Mouse (Mus musculus): ENCODE measurements around the gene Daam1.

DNA sequence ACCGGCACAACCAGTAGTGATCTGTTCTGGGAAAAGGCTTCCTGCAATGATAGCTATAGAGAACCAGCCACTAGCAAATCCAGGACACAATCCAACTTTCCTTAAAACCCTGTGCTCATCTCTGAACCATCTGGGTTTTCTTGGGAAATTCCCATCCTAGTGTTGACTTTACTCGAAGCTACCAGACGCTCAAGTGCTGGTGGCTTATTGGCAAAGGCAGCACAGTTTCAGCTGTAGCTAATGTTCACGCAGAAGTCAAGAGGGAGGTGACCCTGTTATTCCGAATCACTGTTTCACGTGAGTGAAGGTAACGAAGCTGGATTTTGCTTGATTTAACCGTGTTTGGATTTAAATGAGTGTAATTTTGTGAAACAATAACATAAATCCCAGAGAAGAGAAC is 9.1 kb upstream of the Daam1 start:
- TF ChIP-seq CTCF (IDR thresholded peaks at IDR 0.05; ENCODE audit: extremely low read depth, insufficient read depth, low read length) (no peak), POLR2A (IDR thresholded peaks at IDR 0.05; ENCODE audit: extremely low read depth, insufficient read depth, low read length) (no peak)

Measured in cortical plate, adult 2 months (tissue).